Mouse (Mus musculus): ENCODE measurements around the gene Nkiras2. TPM values are rescaled to one million over a fixed set of nuclear protein-coding genes. Genes with fewer than 3 reads are reported as not detected.
"Not testable (repeated sequence)": the region's sequence is repeated elsewhere in the genome, so short reads cannot be mapped to it uniquely, and the experiment has no call there.

Nkiras2 gene
- polyA plus RNA-seq, 1 experiment = 27.6 TPM

- WGBS = 62% methylated on average over 21 of the region's 21 CpGs
- no peak for DNase-seq
- H3K27me3 ChIP-seq (ENCODE audit: control insufficient read depth, insufficient read depth, low read length) = no peaks in the 10 kb centered on the region
- peaks cover 4% of the 10 kb centered on the region; the same call in 1 of the 2 replicates for H3K4me1 ChIP-seq (ENCODE audit: control insufficient read depth, insufficient read depth, low read length)
- no peak overlapping the region for H3K4me3 ChIP-seq (replicated peaks; ENCODE audit: insufficient read depth, low read depth, low read length)
- H3K27ac ChIP-seq (ENCODE audit: insufficient read depth, low read length) = no peak overlapping the region
- TF ChIP-seq POLR2A (IDR thresholded peaks at IDR 0.05; ENCODE audit: borderline replicate concordance, insufficient read depth, low read length) (no peak), CTCF (IDR thresholded peaks at IDR 0.05; ENCODE audit: borderline replicate concordance, insufficient read depth, low read depth, low read length) (no peak)
Measured at GRCm38 (mm10) chr11:100576256-100576655, 42.8 kb upstream of the Nkiras2 start.

- TF ChIP-seq CTCF (IDR thresholded peaks at IDR 0.05; ENCODE audit: borderline replicate concordance, insufficient read depth, low read depth, low read length) = no peak
- 56% methylated on average over 8 of the region's 8 CpGs for WGBS
- Histone ChIP-seq H3K27me3 (ENCODE audit: control insufficient read depth, insufficient read depth, low read length) (no peaks in the 10 kb centered on the region), H3K4me1 (ENCODE audit: control insufficient read depth, insufficient read depth, low read length) (peaks cover 4% of the 10 kb centered on the region; the same call in 1 of the 2 replicates), H3K4me3 (replicated peaks; ENCODE audit: insufficient read depth, low read depth, low read length) (peak overlapping the region; percentile 29), H3K27ac (ENCODE audit: insufficient read depth, low read length) (peak overlapping the region; percentile 2; the same call in 1 of the 2 replicates)
- DNase-seq = peak in 1 of 2 experiments; percentile 39
Measured at GRCm38 (mm10) chr11:100577852-100578599, 41.0 kb upstream of the Nkiras2 start.

GRCm38 (mm10) chr11:100579116-100579799, 39.8 kb upstream of the Nkiras2 start:
- TF ChIP-seq CTCF (IDR thresholded peaks at IDR 0.05; ENCODE audit: borderline replicate concordance, insufficient read depth, low read depth, low read length) (no peak), POLR2A (IDR thresholded peaks at IDR 0.05; ENCODE audit: borderline replicate concordance, insufficient read depth, low read length) (no peak)
- 84% methylated on average over 9 of the region's 9 CpGs for WGBS
- Histone ChIP-seq H3K4me1 (ENCODE audit: control insufficient read depth, insufficient read depth, low read length) (peaks cover 4% of the 10 kb centered on the region; the same call in 1 of the 2 replicates), H3K4me3 (replicated peaks; ENCODE audit: insufficient read depth, low read depth, low read length) (no peak overlapping the region), H3K27me3 (ENCODE audit: control insufficient read depth, insufficient read depth, low read length) (no peaks in the 10 kb centered on the region), H3K27ac (ENCODE audit: insufficient read depth, low read length) (no peak overlapping the region)
- DNase-seq = no peak

GRCm38 (mm10) chr11:100580275-100580674, 38.8 kb upstream of the Nkiras2 start:
- TF ChIP-seq CTCF (IDR thresholded peaks at IDR 0.05; ENCODE audit: borderline replicate concordance, insufficient read depth, low read depth, low read length) = no peak
- no peak for TF ChIP-seq POLR2A (IDR thresholded peaks at IDR 0.05; ENCODE audit: borderline replicate concordance, insufficient read depth, low read length)
- Histone ChIP-seq H3K27ac (ENCODE audit: insufficient read depth, low read length) (no peak overlapping the region), H3K4me1 (ENCODE audit: control insufficient read depth, insufficient read depth, low read length) (peaks cover 4% of the 10 kb centered on the region; the same call in 1 of the 2 replicates), H3K27me3 (ENCODE audit: control insufficient read depth, insufficient read depth, low read length) (no peaks in the 10 kb centered on the region), H3K4me3 (replicated peaks; ENCODE audit: insufficient read depth, low read depth, low read length) (no peak overlapping the region)
- 70% methylated on average over 13 of the region's 13 CpGs for WGBS
- DNase-seq = no peak

GRCm38 (mm10) chr11:100581756-100582155, 37.3 kb upstream of the Nkiras2 start:
- DNase-seq = peak; percentile 46 to 49
- Histone ChIP-seq H3K4me3 (replicated peaks; ENCODE audit: insufficient read depth, low read depth, low read length) (no peak overlapping the region), H3K4me1 (ENCODE audit: control insufficient read depth, insufficient read depth, low read length) (peaks cover 4% of the 10 kb centered on the region; the same call in 1 of the 2 replicates), H3K27me3 (ENCODE audit: control insufficient read depth, insufficient read depth, low read length) (no peaks in the 10 kb centered on the region), H3K27ac (ENCODE audit: insufficient read depth, low read length) (no peak overlapping the region; the same call in 1 of the 2 replicates)
- 22% methylated on average over 4 of the region's 4 CpGs for WGBS
- TF ChIP-seq POLR2A (IDR thresholded peaks at IDR 0.05; ENCODE audit: borderline replicate concordance, insufficient read depth, low read length) = no peak
- TF ChIP-seq CTCF (IDR thresholded peaks at IDR 0.05; ENCODE audit: borderline replicate concordance, insufficient read depth, low read depth, low read length) = no peak

- not testable (repeated sequence) for DNase-seq; H3K4me3 ChIP-seq (replicated peaks; ENCODE audit: insufficient read depth, low read depth, low read length); H3K4me1 ChIP-seq (ENCODE audit: control insufficient read depth, insufficient read depth, low read length); H3K27ac ChIP-seq (ENCODE audit: insufficient read depth, low read length); H3K27me3 ChIP-seq (ENCODE audit: control insufficient read depth, insufficient read depth, low read length)
- WGBS = 96% methylated on average over 1 of the region's 1 CpGs
Measured at GRCm38 (mm10) chr11:100582413-100582812, 36.6 kb upstream of the Nkiras2 start.

- H3K27ac ChIP-seq (ENCODE audit: insufficient read depth, low read length) = no peak overlapping the region
- WGBS = 81% methylated on average over 2 of the region's 2 CpGs
- H3K27me3 ChIP-seq (ENCODE audit: control insufficient read depth, insufficient read depth, low read length) = no peaks in the 10 kb centered on the region
- DNase-seq = no peak
- TF ChIP-seq POLR2A (IDR thresholded peaks at IDR 0.05; ENCODE audit: borderline replicate concordance, insufficient read depth, low read length) = no peak
- no peak for TF ChIP-seq CTCF (IDR thresholded peaks at IDR 0.05; ENCODE audit: borderline replicate concordance, insufficient read depth, low read depth, low read length)
- H3K4me3 ChIP-seq (replicated peaks; ENCODE audit: insufficient read depth, low read depth, low read length) = no peak overlapping the region
- peaks cover 4% of the 10 kb centered on the region; the same call in 1 of the 2 replicates for H3K4me1 ChIP-seq (ENCODE audit: control insufficient read depth, insufficient read depth, low read length)
Measured at GRCm38 (mm10) chr11:100582836-100583235, 36.2 kb upstream of the Nkiras2 start.

GRCm38 (mm10) chr11:100584561-100584961, 34.5 kb upstream of the Nkiras2 start:
- Histone ChIP-seq H3K27me3 (ENCODE audit: control insufficient read depth, insufficient read depth, low read length) (no peaks in the 10 kb centered on the region), H3K4me3 (replicated peaks; ENCODE audit: insufficient read depth, low read depth, low read length) (no peak overlapping the region), H3K27ac (ENCODE audit: insufficient read depth, low read length) (no peak overlapping the region), H3K4me1 (ENCODE audit: control insufficient read depth, insufficient read depth, low read length) (no peaks in the 10 kb centered on the region)
- no peak for DNase-seq
- TF ChIP-seq POLR2A (IDR thresholded peaks at IDR 0.05; ENCODE audit: borderline replicate concordance, insufficient read depth, low read length) (no peak), CTCF (IDR thresholded peaks at IDR 0.05; ENCODE audit: borderline replicate concordance, insufficient read depth, low read depth, low read length) (no peak)
- WGBS = 80% methylated on average over 7 of the region's 7 CpGs

Measured in cerebellum, adult 2 months (tissue).